Mouse (Mus musculus): Measurements from ENCODE around the gene Gss. TPM values are rescaled to one million over a fixed set of nuclear protein-coding genes. Genes with fewer than 3 reads are reported as not detected.

Gene Gss
- 11.1 and 11.4 TPM in 2 replicates for polyA plus RNA-seq (2012; rRNA removed)

GRCm38 (mm10) chr2:155592137-155592853 is at the start of gene Gss:
Gene Gss (minus strand): TSS chr2:155592810.

GRCm38 (mm10) chr2:155610978-155611377 is 18.4 kb upstream of the Gss start, which contains the start of gene Myh7b:
Gene Myh7b (plus strand): TSS chr2:155611212.

GRCm38 (mm10) chr2:155517455-155518423 is 74.9 kb downstream of the Gss start, which contains the start of the genes Acss2 and Ggt7:
Gene Acss2 (plus strand): TSS chr2:155517948.
Gene Ggt7 (minus strand): TSS chr2:155518237.

Other genes with a start within 250 kb of the Gss start
- 50.4 and 51.8 TPM in 2 replicates for gene Pigu, start 235.4 kb downstream of the Gss start, polyA plus RNA-seq (2012; rRNA removed)
- gene Trp53inp2, start 211.8 kb downstream of the Gss start, polyA plus RNA-seq (2012; rRNA removed) = 109 and 119 TPM in 2 replicates
- gene Ncoa6, start 118.9 kb downstream of the Gss start, polyA plus RNA-seq (2012; rRNA removed) = 64.2 and 67.5 TPM in 2 replicates
- gene Acss2, start 74.9 kb downstream of the Gss start, polyA plus RNA-seq (2012; rRNA removed) = 27.5 and 28.7 TPM in 2 replicates
- 118 and 132 TPM in 2 replicates for gene Ggt7, start 74.6 kb downstream of the Gss start, polyA plus RNA-seq (2012; rRNA removed)
- gene Myh7b, start 18.4 kb upstream of the Gss start, polyA plus RNA-seq (2012; rRNA removed) = 0.57 and 3.9 TPM in 2 replicates
- 175 and 185 TPM in 2 replicates for gene Trpc4ap, start 99.6 kb upstream of the Gss start, polyA plus RNA-seq (2012; rRNA removed)
- 63.7 and 66.7 TPM in 2 replicates for gene Edem2, start 136.7 kb upstream of the Gss start, polyA plus RNA-seq (2012; rRNA removed)
- not detected in 2 replicates for gene Gm17581, start 143.1 kb upstream of the Gss start, polyA plus RNA-seq (2012; rRNA removed)
- gene Procr, start 158.3 kb upstream of the Gss start, polyA plus RNA-seq (2012; rRNA removed) = 4.5 and 5.4 TPM in 2 replicates
- 47.7 and 48.1 TPM in 2 replicates for gene Mmp24, start 182.5 kb upstream of the Gss start, polyA plus RNA-seq (2012; rRNA removed)
- 22.7 and 22.9 TPM in 2 replicates for gene BC029722, start 226.6 kb upstream of the Gss start, polyA plus RNA-seq (2012; rRNA removed)
- gene Eif6, start 234.1 kb upstream of the Gss start, polyA plus RNA-seq (2012; rRNA removed) = 83.7 and 90.0 TPM in 2 replicates
- 0.08 TPM in 1 of 2 replicates, not detected in the other for gene Fam83c, start 242.0 kb upstream of the Gss start, polyA plus RNA-seq (2012; rRNA removed)